Mouse (Mus musculus) kidney, embryonic 14.5 days (tissue): ENCODE measurements at regions not wholly inside any gene's neighbourhood (a gene's known extent, or its start where the extent isn't known, plus 50 kb on each side); places are given as distances from the start of the nearest gene placed in this dataset.

Experiments
- ATAC-seq: fragments of 200-750 bp; cut with Nextera tagmentation; 2 replicates; pipeline ENCODE4 v1.8.0; 2017; ENCODE audit warnings: moderate number of reproducible peaks, mild to moderate bottlenecking, moderate TSS enrichment, moderate library complexity; ENCODE audit not compliant: low FRiP score, low TSS enrichment
- H3K27ac ChIP-seq: fragments of 300-500 bp; sonication (generic); 2 replicates; pipeline ENCODE4 v1.5.1; 2014; ENCODE audit warnings: low read depth, mild to moderate bottlenecking, low read length, moderate library complexity, mixed read lengths
- H3K27me3 ChIP-seq: fragments of 300-500 bp; sonication (generic); 2 replicates; pipeline ENCODE4 v1.6.1; 2014; ENCODE audit warnings: mild to moderate bottlenecking, low read length; ENCODE audit not compliant: control insufficient read depth, insufficient read depth
- H3K36me3 ChIP-seq: fragments of 300-500 bp; sonication (generic); 2 replicates; pipeline ENCODE4 v1.6.1; 2014; ENCODE audit warnings: low read length, mixed read lengths; ENCODE audit not compliant: control insufficient read depth, insufficient read depth
- H3K4me1 ChIP-seq: fragments of 300-500 bp; sonication (generic); 2 replicates; pipeline ENCODE4 v1.6.1; 2014; ENCODE audit warnings: low read length, mixed read lengths; ENCODE audit not compliant: control insufficient read depth, insufficient read depth
- H3K4me2 ChIP-seq: fragments of 300-500 bp; sonication (generic); replicated peaks from 2 replicates; pipeline ENCODE4 v1.6.1; 2014; ENCODE audit warnings: low read depth, mild to moderate bottlenecking, low read length
- H3K4me3 ChIP-seq: fragments of 300-500 bp; sonication (generic); 2 replicates; pipeline ENCODE4 v1.5.1; 2014; ENCODE audit warnings: mild to moderate bottlenecking, low read length
- H3K9ac ChIP-seq: fragments of 300-500 bp; sonication (generic); 2 replicates; pipeline ENCODE4 v1.6.1; 2014; ENCODE audit warnings: low read depth, mild to moderate bottlenecking, low read length, moderate library complexity
- H3K9me3 ChIP-seq: fragments of 300-500 bp; sonication (generic); 2 replicates; pipeline ENCODE4 v1.6.1; 2016; ENCODE audit warnings: low read length; ENCODE audit not compliant: control insufficient read depth
- WGBS: fragments of 180-500 bp; shearing (Covaris S2); extraction: QIAGEN DNeasy Blood & Tissue Kit; methylation state at CpG from one replicate; pipeline ENCODE4 v1.1.7; 2014; 5-methylcytosine and 5-hydroxymethylcytosine counted together

DNA sequence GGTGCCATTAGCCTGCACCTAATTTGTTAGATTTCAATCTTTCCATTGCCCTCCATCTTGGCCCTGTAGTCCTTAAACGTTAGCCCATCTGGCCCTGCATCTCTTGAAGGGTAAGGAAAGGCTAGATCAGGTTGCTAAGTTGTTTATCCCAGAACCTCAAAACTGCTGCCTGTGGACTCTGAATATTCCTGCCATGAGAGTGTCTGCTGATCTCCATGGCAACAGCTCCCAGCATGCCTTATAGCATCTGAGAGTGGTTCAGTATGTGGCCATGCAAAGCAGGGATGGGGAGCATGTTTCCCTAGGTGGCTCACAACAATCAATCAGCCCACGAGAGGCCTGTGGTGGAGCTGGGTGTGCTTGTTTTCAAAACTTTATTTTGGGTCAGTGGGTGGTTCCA, 346.3 kb downstream of the Rps24 start:
- H3K4me1 ChIP-seq: peaks cover 7% of the 10 kb centered on the region
- 40% methylated on average over 2 of the region's 2 CpGs for WGBS
- no peak overlapping the region for H3K4me3 ChIP-seq
- no peak overlapping the region for H3K27ac ChIP-seq
- no peaks in the 10 kb centered on the region for H3K9me3 ChIP-seq
- no peak for ATAC-seq
- no peaks in the 10 kb centered on the region for H3K36me3 ChIP-seq
- no peak overlapping the region for H3K9ac ChIP-seq
- H3K27me3 ChIP-seq: no peaks in the 10 kb centered on the region
- H3K4me2 ChIP-seq: no peak overlapping the region

DNA sequence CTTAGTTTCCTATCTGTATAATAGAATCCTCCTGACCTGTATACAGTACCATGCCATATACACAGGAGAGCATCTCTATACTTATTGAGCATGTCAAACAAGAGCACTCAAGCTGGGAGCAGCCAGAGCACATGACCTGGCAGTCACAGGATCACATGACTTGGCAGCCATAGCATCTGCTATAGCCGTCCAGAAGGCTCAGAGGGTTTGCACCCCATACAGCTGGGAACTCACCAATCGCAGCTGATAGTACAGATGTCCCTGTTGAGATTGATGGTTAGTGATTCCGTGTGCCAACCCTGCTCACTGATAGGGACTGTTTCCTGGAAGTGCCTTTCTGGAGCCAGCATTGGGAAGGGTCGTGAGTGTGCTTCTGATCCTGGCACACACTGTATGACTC, 351.3 kb downstream of the Rps24 start:
- no peak overlapping the region for H3K27ac ChIP-seq
- no peaks in the 10 kb centered on the region for H3K27me3 ChIP-seq
- H3K4me3 ChIP-seq: no peak overlapping the region
- H3K36me3 ChIP-seq: no peaks in the 10 kb centered on the region
- WGBS: 78% methylated on average over 4 of the region's 4 CpGs
- H3K4me1 ChIP-seq: peaks cover 11% of the 10 kb centered on the region; the same call in 1 of the 2 replicates
- H3K9me3 ChIP-seq: no peaks in the 10 kb centered on the region
- H3K4me2 ChIP-seq: no peak overlapping the region
- no peak for ATAC-seq
- no peak overlapping the region for H3K9ac ChIP-seq

DNA sequence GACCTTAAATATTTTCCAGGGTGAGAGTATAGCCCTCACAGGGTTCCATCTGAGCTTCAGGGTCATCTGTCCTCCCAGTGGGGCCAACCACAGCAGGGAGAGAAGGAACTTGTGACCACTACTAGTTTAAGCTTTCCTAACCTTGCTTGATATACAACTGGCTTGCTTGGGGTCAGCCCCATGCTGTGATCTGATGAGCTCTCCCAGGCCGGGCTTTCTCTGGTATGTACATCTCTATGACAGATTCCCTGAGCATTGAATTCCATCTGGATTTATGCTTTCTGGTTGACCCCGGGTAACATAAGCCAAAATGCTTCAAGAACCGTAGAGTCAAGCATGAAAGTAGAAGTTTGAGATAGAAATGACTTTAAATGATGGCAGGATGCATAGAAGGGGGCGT, 352.1 kb downstream of the Rps24 start:
- Histone ChIP-seq H3K4me1 (peaks cover 11% of the 10 kb centered on the region; the same call in 1 of the 2 replicates), H3K9me3 (no peaks in the 10 kb centered on the region), H3K4me2 (no peak overlapping the region), H3K27me3 (no peaks in the 10 kb centered on the region), H3K36me3 (no peaks in the 10 kb centered on the region), H3K9ac (no peak overlapping the region), H3K27ac (no peak overlapping the region), H3K4me3 (no peak overlapping the region)
- ATAC-seq: 0 out of 2 replicates have a peak, but pooled peaks have one; percentile 47
- WGBS: 45% methylated on average over 4 of the region's 4 CpGs

DNA sequence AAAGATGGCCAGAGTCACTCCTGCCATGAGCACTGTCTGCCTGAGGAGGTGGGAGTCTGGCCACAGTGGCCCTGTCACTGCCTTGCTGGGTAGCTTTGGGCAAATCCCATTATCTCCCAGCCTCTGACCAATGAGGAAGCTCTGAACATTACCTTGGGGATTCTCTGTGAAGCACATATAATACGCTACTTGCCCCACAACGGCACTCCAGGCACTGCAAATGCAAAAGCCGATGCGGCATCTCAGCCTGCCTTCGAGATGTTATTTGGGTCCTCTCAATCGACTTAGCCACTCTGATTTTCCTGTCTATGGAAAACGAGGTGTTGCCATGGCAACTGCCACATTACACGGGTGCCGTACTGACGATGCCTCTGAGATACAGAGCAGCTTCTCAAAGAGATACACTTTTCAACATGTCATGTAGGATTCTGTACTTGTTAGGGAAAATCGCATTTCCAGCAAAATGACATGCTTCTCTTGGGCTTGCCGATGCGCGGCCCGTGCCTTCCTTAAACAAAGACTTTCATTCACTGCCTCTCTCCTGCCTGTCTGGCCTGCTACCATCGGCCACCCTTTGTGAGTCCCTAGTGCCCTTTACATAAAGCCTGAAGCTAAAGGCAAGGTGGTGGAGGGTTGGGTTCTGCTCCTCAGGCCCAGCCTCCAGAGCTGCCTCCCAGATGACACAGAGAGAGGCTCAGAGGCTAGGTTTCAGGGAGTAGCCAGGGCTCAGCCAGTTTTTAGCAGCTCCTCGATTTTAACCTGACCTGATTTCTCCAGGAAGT, 355.0 kb downstream of the Rps24 start:
- no peak overlapping the region for H3K4me2 ChIP-seq
- H3K27me3 ChIP-seq: no peaks in the 10 kb centered on the region
- H3K36me3 ChIP-seq: no peaks in the 10 kb centered on the region
- ATAC-seq: no peak
- WGBS: 68% methylated on average over 17 of the region's 17 CpGs
- no peak overlapping the region for H3K4me3 ChIP-seq
- peaks cover 11% of the 10 kb centered on the region; the same call in 1 of the 2 replicates for H3K4me1 ChIP-seq
- no peak overlapping the region for H3K9ac ChIP-seq
- no peak overlapping the region for H3K27ac ChIP-seq
- H3K9me3 ChIP-seq: no peaks in the 10 kb centered on the region

DNA sequence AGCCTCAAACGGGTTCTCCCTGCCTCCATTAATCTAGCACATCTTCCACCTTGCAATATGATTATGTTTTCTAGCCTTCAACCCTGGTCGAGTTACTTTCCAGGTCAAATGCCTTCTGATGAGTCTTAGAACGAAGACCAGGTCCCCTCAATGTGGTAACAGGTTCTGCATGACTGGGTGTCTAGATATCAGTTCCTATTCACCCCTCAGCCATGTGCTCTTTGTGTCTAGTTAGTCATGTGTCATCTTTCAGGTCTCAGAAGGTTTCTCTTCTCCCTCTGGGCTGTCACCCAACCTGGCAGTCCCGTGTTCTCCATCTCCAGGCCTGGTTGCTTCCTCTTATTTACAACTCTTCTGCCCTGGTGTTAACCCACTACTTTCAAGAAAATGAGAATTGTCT, 356.7 kb downstream of the Rps24 start:
- Histone ChIP-seq H3K27me3 (no peaks in the 10 kb centered on the region), H3K4me3 (no peak overlapping the region), H3K9me3 (no peaks in the 10 kb centered on the region), H3K4me1 (peaks cover 11% of the 10 kb centered on the region; the same call in 1 of the 2 replicates), H3K36me3 (no peaks in the 10 kb centered on the region), H3K4me2 (no peak overlapping the region), H3K9ac (no peak overlapping the region), H3K27ac (no peak overlapping the region)
- WGBS: 55% methylated on average over 4 of the region's 4 CpGs
- no peak for ATAC-seq

DNA sequence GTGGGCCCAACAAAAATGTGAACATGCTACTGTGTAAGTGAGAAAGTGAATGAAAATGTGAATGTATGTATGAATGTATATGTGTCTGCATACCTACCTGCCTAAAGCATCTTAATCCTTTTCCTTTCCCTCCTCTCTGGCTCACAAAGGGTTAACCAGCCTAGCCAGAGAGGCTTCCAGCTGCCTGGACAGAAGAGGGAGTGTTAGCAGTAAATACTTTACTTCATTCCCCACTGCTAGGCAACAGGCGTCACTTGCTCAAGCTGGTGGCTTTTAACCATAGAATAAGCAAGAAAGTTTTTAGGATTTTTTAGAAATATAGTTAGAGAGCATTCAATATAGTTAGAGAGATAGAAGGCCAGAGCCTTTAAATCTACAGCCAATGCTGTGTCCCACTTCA, 363.6 kb downstream of the Rps24 start:
- no peak overlapping the region for H3K27ac ChIP-seq
- WGBS: 13% methylated on average over 1 of the region's 1 CpGs

DNA sequence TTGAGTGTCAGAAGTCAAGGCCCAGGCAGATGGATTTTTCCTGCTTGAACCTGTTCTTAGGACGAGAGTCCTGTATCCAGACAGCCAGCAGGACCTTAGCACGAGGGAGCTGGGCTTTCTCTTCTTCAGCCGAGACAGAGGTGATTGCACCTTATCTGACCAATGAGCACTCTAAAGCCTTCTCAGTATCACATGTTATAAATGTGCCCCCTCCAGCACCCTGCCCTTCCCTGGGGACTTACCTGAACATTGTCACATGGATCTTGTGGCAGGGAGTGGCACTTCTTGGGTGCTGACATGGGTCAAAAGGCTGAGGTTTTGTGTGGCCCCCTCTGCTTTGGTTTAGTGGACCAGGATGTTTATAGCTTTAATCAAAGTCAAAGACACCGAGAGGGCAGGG, 367.5 kb downstream of the Rps24 start:
- Histone ChIP-seq H3K9me3 (no peaks in the 10 kb centered on the region), H3K36me3 (no peaks in the 10 kb centered on the region), H3K9ac (no peak overlapping the region), H3K27me3 (no peaks in the 10 kb centered on the region), H3K4me2 (no peak overlapping the region), H3K27ac (no peak overlapping the region), H3K4me1 (0 out of 2 replicates have a peak, but pooled peaks cover 4% of the 10 kb centered on the region), H3K4me3 (no peak overlapping the region)
- 43% methylated on average over 4 of the region's 4 CpGs for WGBS
- no peak for ATAC-seq

More for the DNA sequence above, 363.6 kb downstream of the Rps24 start:
- Histone ChIP-seq H3K4me2 (no peak overlapping the region), H3K4me1 (0 out of 2 replicates have a peak, but pooled peaks cover 4% of the 10 kb centered on the region), H3K36me3 (no peaks in the 10 kb centered on the region), H3K9ac (no peak overlapping the region), H3K27me3 (no peaks in the 10 kb centered on the region), H3K4me3 (no peak overlapping the region), H3K9me3 (no peaks in the 10 kb centered on the region)
- no peak for ATAC-seq

DNA sequence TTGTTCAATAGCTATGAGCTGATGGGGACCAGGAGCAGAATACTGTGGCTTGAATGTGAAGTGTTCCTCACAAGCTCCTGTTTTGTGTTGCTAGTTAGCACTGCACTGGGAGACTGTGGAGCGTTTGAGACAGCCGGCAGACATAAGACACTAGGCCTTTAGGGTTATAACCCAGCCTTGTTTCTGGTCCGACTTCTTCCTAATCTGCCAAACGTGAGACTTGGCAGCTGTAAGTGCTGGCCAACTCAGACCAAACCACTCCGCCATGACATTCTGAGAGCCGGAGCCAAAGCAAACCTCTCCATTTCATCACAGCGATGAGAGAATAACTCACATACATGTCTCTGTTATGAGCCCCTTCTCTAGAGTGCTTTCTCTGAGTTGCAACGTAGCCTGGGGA, 375.2 kb downstream of the Rps24 start:
- no peaks in the 10 kb centered on the region for H3K36me3 ChIP-seq
- no peaks in the 10 kb centered on the region for H3K4me1 ChIP-seq
- no peak overlapping the region for H3K27ac ChIP-seq
- H3K4me3 ChIP-seq: no peak overlapping the region
- WGBS: 56% methylated on average over 8 of the region's 8 CpGs
- H3K4me2 ChIP-seq: no peak overlapping the region
- H3K9me3 ChIP-seq: no peaks in the 10 kb centered on the region
- ATAC-seq: no peak
- H3K9ac ChIP-seq: no peak overlapping the region
- H3K27me3 ChIP-seq: no peaks in the 10 kb centered on the region

DNA sequence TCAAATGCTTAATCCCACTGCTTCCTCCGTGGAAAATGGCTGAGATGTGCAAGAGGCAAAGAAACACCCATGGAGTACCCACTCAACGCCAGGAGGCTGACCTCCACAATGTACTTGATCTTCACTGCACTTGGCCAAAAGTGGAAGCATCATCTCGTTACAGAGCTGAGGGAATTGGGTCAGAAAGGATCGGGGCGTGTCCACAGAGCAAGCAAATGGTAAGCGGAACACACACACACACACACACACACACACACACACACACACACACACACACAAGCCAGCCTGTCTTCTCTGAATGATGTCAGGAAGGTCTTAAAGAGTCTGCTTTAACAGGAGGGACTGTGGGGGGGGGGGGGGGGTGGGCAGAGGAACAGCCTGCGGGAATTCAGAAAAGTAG, 375.7 kb downstream of the Rps24 start:
- ATAC-seq: no peak
- H3K4me3 ChIP-seq: no peak overlapping the region
- H3K27me3 ChIP-seq: no peaks in the 10 kb centered on the region
- H3K36me3 ChIP-seq: no peaks in the 10 kb centered on the region
- no peaks in the 10 kb centered on the region for H3K4me1 ChIP-seq
- H3K9me3 ChIP-seq: no peaks in the 10 kb centered on the region
- no peak overlapping the region for H3K27ac ChIP-seq
- H3K9ac ChIP-seq: no peak overlapping the region
- no peak overlapping the region for H3K4me2 ChIP-seq
- WGBS: 69% methylated on average over 7 of the region's 7 CpGs
